Mouse (Mus musculus) ZHBTc4 (cell line): ENCODE data around the gene Slc5a4a.
A peak's percentile ranks its signal among the peaks of the same experiment; 100 is the strongest.

Source experiments
- DNase-seq: peaks from one replicate; pipeline ENCODE4 v3.0.0-alpha.2; 2011; ENCODE audit warnings: low read depth, low spot score

Gene Slc5a4a

DNA sequence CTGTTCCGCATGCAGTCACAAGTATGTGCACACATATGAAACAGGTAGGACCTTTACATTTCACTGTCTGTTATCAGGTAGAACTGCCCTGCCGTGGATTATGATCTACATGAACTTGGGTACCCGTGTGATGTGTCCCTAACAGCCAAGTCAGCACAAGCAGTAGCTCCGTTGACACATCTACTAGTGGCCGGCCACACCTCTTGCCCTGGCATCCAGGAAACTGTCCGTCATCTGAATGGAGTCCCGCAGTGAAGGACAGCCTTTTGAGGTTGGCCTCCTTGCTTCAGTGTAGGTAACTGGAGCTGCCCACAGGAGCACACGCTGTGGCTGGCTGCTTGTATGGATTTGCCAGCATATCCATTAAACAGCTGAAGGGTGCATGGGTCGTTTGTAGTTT, 71.0 kb downstream of the Slc5a4a start:
- DNase-seq: no peak

DNA sequence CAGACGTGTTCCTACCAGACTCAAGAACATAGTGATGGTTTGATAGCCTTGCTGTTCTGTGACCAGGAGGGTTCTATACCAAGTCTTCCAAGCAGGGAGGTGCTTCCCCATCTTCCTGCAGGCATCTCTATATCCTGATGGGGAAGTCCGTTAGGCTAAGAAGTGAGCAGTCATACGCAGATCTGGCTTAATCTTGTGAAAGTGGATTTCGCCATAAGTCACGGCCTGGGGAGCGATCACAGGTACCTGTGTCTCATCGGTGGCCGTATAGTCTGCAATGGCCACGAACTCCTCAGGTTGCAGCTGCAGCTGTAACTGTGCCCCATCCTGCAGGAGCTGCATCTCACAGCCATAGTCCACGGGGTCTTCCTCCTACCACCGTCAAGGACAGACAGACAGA, 78.7 kb downstream of the Slc5a4a start:
- DNase-seq: no peak

- no peak for DNase-seq
These were observed 82.4 kb downstream of the Slc5a4a start for GRCm38 (mm10) chr10:76229627-76230026.

DNA sequence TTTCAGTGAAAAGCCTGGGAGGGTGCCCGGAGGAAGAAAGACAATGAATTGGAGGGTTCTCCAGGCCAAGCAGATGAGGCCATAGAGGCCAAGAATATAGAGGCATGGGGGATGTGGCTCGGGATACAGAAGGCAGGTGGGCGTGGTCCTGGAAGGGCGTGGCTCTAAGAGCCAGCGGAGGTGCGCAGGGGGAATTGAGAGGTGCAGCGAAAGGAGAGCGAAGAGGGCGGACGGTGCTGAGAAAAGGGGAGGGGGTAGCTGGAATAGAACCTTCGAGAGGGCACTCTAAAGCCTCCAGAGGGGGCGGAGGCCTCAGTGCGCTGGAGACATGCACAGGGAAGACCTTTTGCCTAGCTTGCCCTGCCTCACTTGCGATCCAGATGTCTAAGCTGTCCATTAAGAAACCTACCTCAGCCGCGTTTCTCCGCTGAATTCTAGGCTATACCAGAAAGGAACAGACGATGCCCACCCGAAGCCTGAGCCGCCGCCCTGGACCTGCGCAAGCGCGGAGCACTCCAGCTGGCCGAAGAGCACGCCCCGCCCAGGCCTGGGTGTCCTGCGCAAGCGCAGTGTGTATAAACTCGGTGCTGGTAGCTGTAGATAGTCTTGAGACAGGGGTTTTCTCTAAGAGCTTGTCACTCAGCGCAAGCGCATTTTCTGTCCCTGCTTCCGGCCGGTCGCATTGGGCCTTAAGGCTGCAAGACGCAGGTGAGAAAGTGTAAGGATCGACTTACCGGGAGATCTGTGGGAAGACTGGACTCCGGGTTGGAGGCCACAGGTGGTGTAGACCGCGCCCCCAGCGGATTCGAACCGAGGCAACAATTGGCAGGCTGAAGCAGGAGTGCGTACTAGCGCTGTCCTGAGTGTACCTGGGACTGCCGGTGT, 90.3 kb downstream of the Slc5a4a start, which contains the start of gene Prmt2:
Gene Prmt2 (minus strand): TSS at position 525 of the 885 bp plus-strand sequence.
- peak; percentile 96 for DNase-seq
